Mouse (Mus musculus): ENCODE data around the gene Bmp7. TPM values are rescaled to one million over a fixed set of nuclear protein-coding genes. Genes with fewer than 3 reads are reported as not detected.

Bmp7 gene
- polyA plus RNA-seq, 1 experiment, result 23.5 TPM

- peaks cover 5% of the 10 kb centered on the region; the same call in 1 of the 2 replicates for H3K4me1 ChIP-seq (ENCODE audit: control insufficient read depth, insufficient read depth, insufficient read length, low read length)
- TF ChIP-seq CTCF (IDR thresholded peaks at IDR 0.05; ENCODE audit: extremely low read depth, insufficient read length, insufficient replicate concordance, low read depth, low read length), result no peak
- H3K27me3 ChIP-seq (ENCODE audit: control insufficient read depth, insufficient read depth, low read length), result no peaks in the 10 kb centered on the region
- no peaks in the 10 kb centered on the region for H3K36me3 ChIP-seq (ENCODE audit: control insufficient read depth, insufficient read depth, low read length)
- H3K27ac ChIP-seq (ENCODE audit: insufficient read depth, low read depth, low read length), result no peak overlapping the region
- H3K4me3 ChIP-seq (ENCODE audit: low read depth, low read length), result no peak overlapping the region
- WGBS, result 89% methylated on average over 6 of the region's 6 CpGs
These were observed 35.0 kb upstream of the Bmp7 start for GRCm38 (mm10) chr2:172975159-172975558.

GRCm38 (mm10) chr2:172974701-172975100 lies 34.6 kb upstream of the Bmp7 start:
- Histone ChIP-seq H3K4me3 (ENCODE audit: low read depth, low read length) (no peak overlapping the region), H3K36me3 (ENCODE audit: control insufficient read depth, insufficient read depth, low read length) (no peaks in the 10 kb centered on the region), H3K27me3 (ENCODE audit: control insufficient read depth, insufficient read depth, low read length) (no peaks in the 10 kb centered on the region), H3K4me1 (ENCODE audit: control insufficient read depth, insufficient read depth, insufficient read length, low read length) (peaks cover 5% of the 10 kb centered on the region; the same call in 1 of the 2 replicates), H3K27ac (ENCODE audit: insufficient read depth, low read depth, low read length) (no peak overlapping the region)
- TF ChIP-seq POLR2A (IDR thresholded peaks at IDR 0.05; ENCODE audit: low read depth, low read length) (no peak), CTCF (IDR thresholded peaks at IDR 0.05; ENCODE audit: extremely low read depth, insufficient read length, insufficient replicate concordance, low read depth, low read length) (no peak)
- WGBS, result 50% methylated on average over 7 of the region's 7 CpGs

- TF ChIP-seq CTCF (IDR thresholded peaks at IDR 0.05; ENCODE audit: extremely low read depth, insufficient read length, insufficient replicate concordance, low read depth, low read length) (no peak), POLR2A (IDR thresholded peaks at IDR 0.05; ENCODE audit: low read depth, low read length) (no peak)
- Histone ChIP-seq H3K4me3 (ENCODE audit: low read depth, low read length) (no peak overlapping the region), H3K27ac (ENCODE audit: insufficient read depth, low read depth, low read length) (no peak overlapping the region), H3K4me1 (ENCODE audit: control insufficient read depth, insufficient read depth, insufficient read length, low read length) (peaks cover 5% of the 10 kb centered on the region; the same call in 1 of the 2 replicates), H3K27me3 (ENCODE audit: control insufficient read depth, insufficient read depth, low read length) (no peaks in the 10 kb centered on the region), H3K36me3 (ENCODE audit: control insufficient read depth, insufficient read depth, low read length) (no peaks in the 10 kb centered on the region)
- WGBS, result 18% methylated on average over 7 of the region's 7 CpGs
These were observed 33.9 kb upstream of the Bmp7 start for GRCm38 (mm10) chr2:172973806-172974565.

- TF ChIP-seq CTCF (IDR thresholded peaks at IDR 0.05; ENCODE audit: extremely low read depth, insufficient read length, insufficient replicate concordance, low read depth, low read length) (no peak), POLR2A (IDR thresholded peaks at IDR 0.05; ENCODE audit: low read depth, low read length) (no peak)
- WGBS, result 90% methylated on average over 2 of the region's 2 CpGs
- H3K36me3 ChIP-seq (ENCODE audit: control insufficient read depth, insufficient read depth, low read length), result no peaks in the 10 kb centered on the region
- H3K4me3 ChIP-seq (ENCODE audit: low read depth, low read length), result no peak overlapping the region
- no peak overlapping the region for H3K27ac ChIP-seq (ENCODE audit: insufficient read depth, low read depth, low read length)
- H3K4me1 ChIP-seq (ENCODE audit: control insufficient read depth, insufficient read depth, insufficient read length, low read length), result no peaks in the 10 kb centered on the region; the same call in 1 of the 2 replicates
- H3K27me3 ChIP-seq (ENCODE audit: control insufficient read depth, insufficient read depth, low read length), result no peaks in the 10 kb centered on the region
These were observed 31.7 kb upstream of the Bmp7 start for GRCm38 (mm10) chr2:172971865-172972264.

- TF ChIP-seq CTCF (IDR thresholded peaks at IDR 0.05; ENCODE audit: extremely low read depth, insufficient read length, insufficient replicate concordance, low read depth, low read length) (no peak), POLR2A (IDR thresholded peaks at IDR 0.05; ENCODE audit: low read depth, low read length) (no peak)
- H3K4me1 ChIP-seq (ENCODE audit: control insufficient read depth, insufficient read depth, insufficient read length, low read length), result peaks cover 5% of the 10 kb centered on the region
- H3K4me3 ChIP-seq (ENCODE audit: low read depth, low read length), result no peak overlapping the region
- H3K36me3 ChIP-seq (ENCODE audit: control insufficient read depth, insufficient read depth, low read length), result no peaks in the 10 kb centered on the region
- no peak overlapping the region for H3K27ac ChIP-seq (ENCODE audit: insufficient read depth, low read depth, low read length)
- WGBS, result 72% methylated on average over 5 of the region's 5 CpGs
- no peaks in the 10 kb centered on the region for H3K27me3 ChIP-seq (ENCODE audit: control insufficient read depth, insufficient read depth, low read length)
These were observed 26.4 kb upstream of the Bmp7 start for GRCm38 (mm10) chr2:172966480-172966879.

GRCm38 (mm10) chr2:172965249-172965648 lies 25.1 kb upstream of the Bmp7 start:
- Histone ChIP-seq H3K4me3 (ENCODE audit: low read depth, low read length) (no peak overlapping the region), H3K36me3 (ENCODE audit: control insufficient read depth, insufficient read depth, low read length) (no peaks in the 10 kb centered on the region), H3K27ac (ENCODE audit: insufficient read depth, low read depth, low read length) (no peak overlapping the region), H3K4me1 (ENCODE audit: control insufficient read depth, insufficient read depth, insufficient read length, low read length) (peaks cover 5% of the 10 kb centered on the region), H3K27me3 (ENCODE audit: control insufficient read depth, insufficient read depth, low read length) (no peaks in the 10 kb centered on the region)
- TF ChIP-seq POLR2A (IDR thresholded peaks at IDR 0.05; ENCODE audit: low read depth, low read length) (no peak), CTCF (IDR thresholded peaks at IDR 0.05; ENCODE audit: extremely low read depth, insufficient read length, insufficient replicate concordance, low read depth, low read length) (no peak)
- 20% methylated on average over 11 of the region's 11 CpGs for WGBS

- Histone ChIP-seq H3K27me3 (ENCODE audit: control insufficient read depth, insufficient read depth, low read length) (no peaks in the 10 kb centered on the region), H3K4me1 (ENCODE audit: control insufficient read depth, insufficient read depth, insufficient read length, low read length) (peaks cover 5% of the 10 kb centered on the region), H3K27ac (ENCODE audit: insufficient read depth, low read depth, low read length) (no peak overlapping the region), H3K4me3 (ENCODE audit: low read depth, low read length) (no peak overlapping the region), H3K36me3 (ENCODE audit: control insufficient read depth, insufficient read depth, low read length) (no peaks in the 10 kb centered on the region)
- no peak for TF ChIP-seq POLR2A (IDR thresholded peaks at IDR 0.05; ENCODE audit: low read depth, low read length)
- no peak for TF ChIP-seq CTCF (IDR thresholded peaks at IDR 0.05; ENCODE audit: extremely low read depth, insufficient read length, insufficient replicate concordance, low read depth, low read length)
- 44% methylated on average over 6 of the region's 6 CpGs for WGBS
These were observed 21.1 kb upstream of the Bmp7 start for GRCm38 (mm10) chr2:172961211-172961610.

Measured in small intestine, adult 2 months (tissue).